Comparison of ENCODE assay signal across 19 mouse cellular contexts in the genomic region with DNA sequence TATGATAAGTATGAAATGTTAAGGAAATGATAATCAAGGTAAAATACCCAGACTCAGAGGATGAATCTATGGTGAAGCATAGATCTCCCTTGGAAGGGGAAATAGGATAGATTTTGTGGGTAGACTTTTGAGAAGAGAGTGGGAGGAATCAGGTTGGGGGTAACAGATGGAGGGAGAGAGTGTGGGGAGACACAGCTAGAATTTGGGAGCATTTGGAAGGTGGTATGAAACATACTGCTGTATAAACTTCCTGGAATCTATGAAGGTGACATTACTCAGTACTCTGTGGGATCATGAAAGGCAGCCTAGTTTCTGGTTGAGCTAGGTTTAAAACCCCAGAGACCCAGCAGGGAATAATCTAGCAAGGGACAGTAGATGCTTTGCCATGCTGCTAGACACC.
DNase-seq lines count a peak whose midpoint lies in the region; ATAC-seq and TF ChIP-seq lines count a peak whose summit lies in the region.
"Had no signal": no experiment of that assay in that cellular context is flagged by ENCODE, and none has a peak within 500 bp of the region (broad histone marks: within the 10 kb centered on the region; RNA-seq: fewer than 3 reads in every experiment).

No protein-coding gene starts in this region.

- H3K9me3 ChIP-seq in midbrain, embryonic 14.5 days (ENCODE audit: control insufficient read depth, low read length) = no peaks in the 10 kb centered on the region
- H3K9me3 ChIP-seq in midbrain, embryonic 15.5 days = no peaks in the 10 kb centered on the region
- H3K9me3 ChIP-seq: hindbrain, embryonic 12.5 days; hindbrain, embryonic 15.5 days; intestine, embryonic 15.5 days had no signal

- DNase-seq in midbrain, embryonic 14.5 days = no peak
- no peak for DNase-seq in Patski (ENCODE audit: low read depth, low spot score)
- no peak for DNase-seq in neural tube, embryonic 10.5 days (ENCODE audit: extremely low spot score, low spot score)
- DNase-seq in adrenal gland, adult (ENCODE audit: inconsistent age in 2 of 2, low spot score in 1 of 2) = no peak
- DNase-seq: adrenal gland, adult 2 months; adrenal gland, postnatal 14 days; cerebellum, adult 11-12 months; cerebellum, adult 8-10 months; cerebellum, postnatal 10 days; forebrain, postnatal 0 days; gastrocnemius, postnatal 10 days; gastrocnemius, postnatal 36 days had no signal

- in situ Hi-C loops in Patski (cut with MboI; ENCODE audit: low pct_unique_long_range_greater_than_20kb) = no loop called here

- TF ChIP-seq POLR2A in embryonic fibroblast, embryonic 13.5 days (IDR thresholded peaks at IDR 0.05; ENCODE audit: low read depth, low read length) = no peak

- TF ChIP-seq CTCF in Patski (IDR thresholded peaks at IDR 0.05) = no peak
- no peak for TF ChIP-seq CTCF in embryonic fibroblast, embryonic 13.5 days (IDR thresholded peaks at IDR 0.05; ENCODE audit: borderline replicate concordance, insufficient read depth, low read length)

- CTCF ChIA-PET in Patski (lab: Charles Lee) = no interaction called here

- no peaks in the 10 kb centered on the region for H3K27me3 ChIP-seq in midbrain, embryonic 14.5 days (ENCODE audit: control insufficient read depth, insufficient read depth, low read length)
- no peaks in the 10 kb centered on the region for H3K27me3 ChIP-seq in midbrain, embryonic 15.5 days (replicated peaks)
- H3K27me3 ChIP-seq in Patski = no peaks in the 10 kb centered on the region
- H3K27me3 ChIP-seq: hindbrain, embryonic 12.5 days; hindbrain, embryonic 15.5 days; intestine, embryonic 15.5 days had no signal

- no peaks in the 10 kb centered on the region for H3K36me3 ChIP-seq in midbrain, embryonic 14.5 days (ENCODE audit: control insufficient read depth, insufficient read depth, low read length)
- no peaks in the 10 kb centered on the region for H3K36me3 ChIP-seq in midbrain, embryonic 15.5 days (replicated peaks)
- H3K36me3 ChIP-seq: hindbrain, embryonic 12.5 days; hindbrain, embryonic 15.5 days; intestine, embryonic 15.5 days had no signal

- H3K4me1 ChIP-seq in midbrain, embryonic 14.5 days (ENCODE audit: control insufficient read depth, insufficient read depth, low read length) = no peaks in the 10 kb centered on the region
- no peaks in the 10 kb centered on the region for H3K4me1 ChIP-seq in midbrain, embryonic 15.5 days
- H3K4me1 ChIP-seq in embryonic fibroblast, embryonic 13.5 days (ENCODE audit: control insufficient read depth, insufficient read depth, low read length) = 0 out of 2 replicates have a peak, but pooled peaks cover 3% of the 10 kb centered on the region
- H3K4me1 ChIP-seq: hindbrain, embryonic 12.5 days; hindbrain, embryonic 15.5 days; intestine, embryonic 15.5 days had no signal

- H3K27ac ChIP-seq in midbrain, embryonic 14.5 days (replicated peaks; ENCODE audit: low read depth, low read length) = no peak overlapping the region
- no peak overlapping the region for H3K27ac ChIP-seq in midbrain, embryonic 15.5 days
- peak overlapping the region; percentile 95 for H3K27ac ChIP-seq in embryonic fibroblast, embryonic 13.5 days (ENCODE audit: insufficient read depth, low read length)
- H3K27ac ChIP-seq: hindbrain, embryonic 12.5 days; hindbrain, embryonic 15.5 days; intestine, embryonic 15.5 days had no signal

- H3K9ac ChIP-seq in midbrain, embryonic 14.5 days (replicated peaks; ENCODE audit: low read length) = no peak overlapping the region
- no peak overlapping the region for H3K9ac ChIP-seq in midbrain, embryonic 15.5 days
- H3K9ac ChIP-seq: forebrain, postnatal 0 days; hindbrain, embryonic 12.5 days; hindbrain, embryonic 15.5 days; intestine, embryonic 15.5 days had no signal

- H3K4me3 ChIP-seq in midbrain, embryonic 14.5 days (replicated peaks; ENCODE audit: low read depth, low read length) = no peak overlapping the region
- H3K4me3 ChIP-seq in midbrain, embryonic 15.5 days = no peak overlapping the region
- no peak overlapping the region for H3K4me3 ChIP-seq in embryonic fibroblast, embryonic 13.5 days (ENCODE audit: insufficient read depth, low read length)
- H3K4me3 ChIP-seq: hindbrain, embryonic 12.5 days; hindbrain, embryonic 15.5 days; intestine, embryonic 15.5 days had no signal

- POLR2A ChIA-PET in Patski (lab: Charles Lee) = no interaction called here

- H3K4me2 ChIP-seq in midbrain, embryonic 14.5 days (ENCODE audit: low read length) = no peak overlapping the region
- no peak overlapping the region for H3K4me2 ChIP-seq in midbrain, embryonic 15.5 days
- H3K4me2 ChIP-seq: heart, embryonic 11.5 days; hindbrain, embryonic 12.5 days; hindbrain, embryonic 15.5 days; intestine, embryonic 15.5 days had no signal

- 0 out of 2 replicates have a peak, but pooled peaks have one; percentile 6 for ATAC-seq in midbrain, embryonic 14.5 days (ENCODE audit: low FRiP score, low TSS enrichment)
- no peak for ATAC-seq in midbrain, embryonic 15.5 days (replicated peaks)
- peak; percentile 23 for ATAC-seq in Patski
- ATAC-seq: forebrain, embryonic 14.5 days; forebrain, postnatal 0 days; intestine, embryonic 15.5 days had no signal
